Mouse (Mus musculus): ENCODE results near the gene Col3a1. TPM values are rescaled to one million over a fixed set of nuclear protein-coding genes. Genes with fewer than 3 reads are reported as not detected.

The Col3a1 gene
- polyA plus RNA-seq, 1 experiment from 2014 or later, result 600 TPM

GRCm38 (mm10) chr1:45363274-45363673 is 51.9 kb downstream of the Col3a1 start:
- Histone ChIP-seq H3K9ac (replicated peaks; ENCODE audit: low read depth) (no peak overlapping the region), H3K36me3 (ENCODE audit: insufficient read depth, low read length) (no peaks in the 10 kb centered on the region), H3K4me2 (replicated peaks; ENCODE audit: low read depth, low read length) (no peak overlapping the region), H3K27ac (ENCODE audit: low read length) (no peak overlapping the region), H3K4me1 (ENCODE audit: insufficient read depth, low read depth, low read length) (no peaks in the 10 kb centered on the region), H3K4me3 (ENCODE audit: low read depth, low read length) (no peak overlapping the region), H3K27me3 (replicated peaks; ENCODE audit: insufficient read depth, low read length) (no peaks in the 10 kb centered on the region), H3K9me3 (ENCODE audit: low read length) (no peaks in the 10 kb centered on the region)
- TF ChIP-seq CTCF (IDR thresholded peaks at IDR 0.05) (no peak), EP300 (IDR thresholded peaks at IDR 0.05) (no peak)
- WGBS, result 89% methylated on average over 2 of the region's 2 CpGs
- DNase-seq (ENCODE audit: low spot score) (no peak), ATAC-seq (no peak)

DNA sequence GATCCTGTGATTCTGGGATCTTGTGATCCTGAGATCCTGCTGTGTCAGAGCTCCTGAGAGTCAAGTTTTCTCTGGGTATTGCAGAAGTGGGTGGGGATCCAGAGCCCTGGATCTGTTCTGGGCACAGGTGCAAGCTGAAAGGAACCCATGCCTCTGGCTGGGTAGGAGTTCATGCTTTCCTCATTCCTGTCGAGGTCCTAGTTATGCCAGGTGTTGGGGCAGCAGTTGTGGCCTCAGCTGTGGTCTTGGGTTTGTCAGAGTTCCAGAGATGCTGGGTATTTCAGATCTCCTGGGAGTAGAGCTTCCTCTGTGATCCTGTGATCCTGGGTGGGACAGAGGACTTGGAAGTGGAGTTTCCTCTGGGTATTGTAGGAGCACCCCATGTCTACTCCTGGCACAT is 54.1 kb downstream of the Col3a1 start:
- Histone ChIP-seq H3K9me3 (ENCODE audit: low read length) (peaks cover 3% of the 10 kb centered on the region; the same call in 1 of the 2 replicates), H3K4me2 (replicated peaks; ENCODE audit: low read depth, low read length) (no peak overlapping the region), H3K4me3 (ENCODE audit: low read depth, low read length) (no peak overlapping the region), H3K36me3 (ENCODE audit: insufficient read depth, low read length) (no peaks in the 10 kb centered on the region), H3K27ac (ENCODE audit: low read length) (no peak overlapping the region), H3K4me1 (ENCODE audit: insufficient read depth, low read depth, low read length) (no peaks in the 10 kb centered on the region), H3K27me3 (replicated peaks; ENCODE audit: insufficient read depth, low read length) (no peaks in the 10 kb centered on the region), H3K9ac (replicated peaks; ENCODE audit: low read depth) (no peak overlapping the region)
- ATAC-seq, result no peak
- 59% methylated on average over 1 of the region's 1 CpGs for WGBS
- DNase-seq (ENCODE audit: low spot score), result no peak
- no peak for TF ChIP-seq EP300 (IDR thresholded peaks at IDR 0.05)
- TF ChIP-seq CTCF (IDR thresholded peaks at IDR 0.05), result no peak

DNA sequence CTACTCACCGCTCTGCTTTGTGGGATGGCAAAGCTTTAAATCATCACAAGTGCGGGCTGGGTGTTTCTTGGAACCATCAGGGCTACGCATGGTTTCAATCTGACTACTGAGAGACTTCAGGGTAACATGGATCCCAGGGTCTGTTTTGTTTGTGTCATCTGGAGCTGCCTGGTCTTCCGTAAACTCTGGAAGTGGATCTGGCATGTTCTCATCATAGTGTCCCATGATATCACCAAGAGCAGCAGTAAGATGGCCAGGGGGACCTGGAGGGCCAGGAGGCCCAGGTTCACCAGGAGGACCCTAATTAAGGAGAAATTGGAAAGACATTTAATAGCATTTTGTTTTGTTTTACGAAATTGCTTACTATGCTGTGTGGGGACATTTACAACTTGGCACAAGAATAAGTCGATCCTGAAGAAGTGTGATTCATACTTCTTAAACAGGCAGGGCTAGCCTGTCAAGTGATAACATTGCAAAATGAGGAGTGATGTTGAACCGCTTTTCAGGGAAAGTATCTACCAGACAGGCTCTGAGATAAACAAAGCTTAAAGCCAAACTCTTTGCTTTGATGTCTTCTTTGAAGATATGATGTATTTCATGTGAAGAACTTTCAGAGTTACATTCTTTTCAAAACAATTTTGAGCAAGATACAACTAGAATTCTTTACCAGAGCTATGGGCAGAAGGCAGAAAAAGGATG is 68.8 kb downstream of the Col3a1 start:
- peak overlapping the region; percentile 57; the same call in 1 of the 2 replicates for H3K27ac ChIP-seq (ENCODE audit: low read length)
- DNase-seq (ENCODE audit: low spot score) (peak; percentile 89), ATAC-seq (peak; percentile 94)
- H3K36me3 ChIP-seq (ENCODE audit: insufficient read depth, low read length), result no peaks in the 10 kb centered on the region
- no peak overlapping the region for H3K4me3 ChIP-seq (ENCODE audit: low read depth, low read length)
- 47% methylated on average over 7 of the region's 7 CpGs for WGBS
- H3K9ac ChIP-seq (replicated peaks; ENCODE audit: low read depth), result no peak overlapping the region
- peak; percentile 77 for TF ChIP-seq EP300 (IDR thresholded peaks at IDR 0.05)
- TF ChIP-seq CTCF (IDR thresholded peaks at IDR 0.05), result no peak
- no peaks in the 10 kb centered on the region for H3K9me3 ChIP-seq (ENCODE audit: low read length)
- H3K4me1 ChIP-seq (ENCODE audit: insufficient read depth, low read depth, low read length), result no peaks in the 10 kb centered on the region
- H3K27me3 ChIP-seq (replicated peaks; ENCODE audit: insufficient read depth, low read length), result no peaks in the 10 kb centered on the region
- H3K4me2 ChIP-seq (replicated peaks; ENCODE audit: low read depth, low read length), result no peak overlapping the region

DNA sequence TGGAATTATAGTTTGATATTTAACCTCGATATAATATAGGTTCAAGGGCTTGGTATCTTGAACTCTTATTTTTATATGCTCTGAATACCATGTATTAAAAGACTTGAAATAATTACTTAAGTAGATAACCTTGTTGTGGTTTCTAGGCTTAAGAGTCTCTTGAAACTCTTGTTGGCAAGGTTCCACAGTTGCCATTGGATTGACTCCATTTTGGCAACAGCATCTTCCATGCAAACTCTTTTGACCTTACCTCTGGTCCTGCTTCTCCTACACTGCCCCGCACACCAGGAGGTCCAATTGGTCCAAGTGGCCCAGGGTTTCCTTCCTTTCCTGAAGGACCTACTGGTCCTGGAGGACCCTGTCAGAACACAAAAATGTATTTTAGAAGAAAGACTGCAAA is 70.5 kb downstream of the Col3a1 start:
- no peaks in the 10 kb centered on the region for H3K4me1 ChIP-seq (ENCODE audit: insufficient read depth, low read depth, low read length)
- TF ChIP-seq EP300 (IDR thresholded peaks at IDR 0.05) (no peak), CTCF (IDR thresholded peaks at IDR 0.05) (no peak)
- H3K36me3 ChIP-seq (ENCODE audit: insufficient read depth, low read length), result no peaks in the 10 kb centered on the region
- H3K9ac ChIP-seq (replicated peaks; ENCODE audit: low read depth), result no peak overlapping the region
- no peaks in the 10 kb centered on the region for H3K9me3 ChIP-seq (ENCODE audit: low read length)
- ATAC-seq (no peak), DNase-seq (ENCODE audit: low spot score) (no peak)
- 35% methylated on average over 2 of the region's 2 CpGs for WGBS
- H3K4me2 ChIP-seq (replicated peaks; ENCODE audit: low read depth, low read length), result no peak overlapping the region
- no peak overlapping the region for H3K4me3 ChIP-seq (ENCODE audit: low read depth, low read length)
- H3K27ac ChIP-seq (ENCODE audit: low read length), result no peak overlapping the region
- H3K27me3 ChIP-seq (replicated peaks; ENCODE audit: insufficient read depth, low read length), result no peaks in the 10 kb centered on the region

Small RNAs within 50 kb of the gene (microRNA-seq; reads per million reads assigned to microRNA genes)
- gene Gm47302, result 0.73 reads per million

Other genes with a start within 250 kb of the Col3a1 start
- 51.8 and 57.6 TPM in 2 replicates for gene Col5a2, start 191.7 kb downstream of the Col3a1 start, polyA plus RNA-seq (2015; fragmentation: Nextera tagmentation; extraction: Ambion mirVana)

Data from lung, postnatal 0 days (tissue).